Mouse (Mus musculus): ENCODE measurements around the gene Slit3.

DNA sequence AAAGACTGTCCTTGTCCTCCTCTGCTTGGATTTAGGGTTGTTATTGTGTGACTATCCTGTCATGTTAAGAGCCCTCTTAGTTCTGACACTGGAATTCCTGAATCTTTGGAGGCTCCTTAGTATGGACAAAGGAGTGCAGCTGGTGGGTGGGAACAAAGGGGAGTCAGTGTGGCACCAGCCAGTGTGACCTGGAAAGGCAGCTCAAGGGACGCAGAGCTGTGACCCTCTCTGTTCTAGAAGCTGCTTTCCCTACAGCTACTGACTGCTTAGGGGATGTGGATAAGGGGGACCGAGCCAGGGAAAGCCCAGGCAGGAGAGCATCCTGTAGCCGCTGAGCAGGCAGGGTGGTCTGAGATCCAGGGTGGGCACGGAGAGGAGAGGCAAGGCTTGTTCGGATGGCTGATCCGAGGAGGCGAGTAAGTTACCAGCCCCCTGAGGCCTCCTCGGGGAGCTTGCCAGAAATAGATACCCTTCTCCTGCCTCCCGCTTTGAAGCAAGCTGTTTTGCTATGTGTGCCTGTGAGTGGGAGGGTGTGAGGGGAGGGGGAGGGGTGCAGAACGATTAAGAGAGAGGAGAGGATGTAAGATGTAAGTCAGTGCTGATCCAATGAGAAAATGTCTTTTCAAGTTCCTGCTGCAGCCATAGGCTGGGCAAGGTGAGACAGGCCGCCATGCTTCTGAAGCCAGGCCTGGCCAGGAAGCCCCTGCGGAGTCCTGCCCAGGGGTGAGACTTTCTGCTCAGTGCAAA, 162.0 kb downstream of the Slit3 start:
- no peak for TF ChIP-seq CTCF (IDR thresholded peaks at IDR 0.05; ENCODE audit: borderline replicate concordance, insufficient read depth, low read length)
- TF ChIP-seq POLR2A (IDR thresholded peaks at IDR 0.05; ENCODE audit: low read depth, low read length): no peak
